ENCODE assay signal across 8 mouse cellular contexts in the genomic region with DNA sequence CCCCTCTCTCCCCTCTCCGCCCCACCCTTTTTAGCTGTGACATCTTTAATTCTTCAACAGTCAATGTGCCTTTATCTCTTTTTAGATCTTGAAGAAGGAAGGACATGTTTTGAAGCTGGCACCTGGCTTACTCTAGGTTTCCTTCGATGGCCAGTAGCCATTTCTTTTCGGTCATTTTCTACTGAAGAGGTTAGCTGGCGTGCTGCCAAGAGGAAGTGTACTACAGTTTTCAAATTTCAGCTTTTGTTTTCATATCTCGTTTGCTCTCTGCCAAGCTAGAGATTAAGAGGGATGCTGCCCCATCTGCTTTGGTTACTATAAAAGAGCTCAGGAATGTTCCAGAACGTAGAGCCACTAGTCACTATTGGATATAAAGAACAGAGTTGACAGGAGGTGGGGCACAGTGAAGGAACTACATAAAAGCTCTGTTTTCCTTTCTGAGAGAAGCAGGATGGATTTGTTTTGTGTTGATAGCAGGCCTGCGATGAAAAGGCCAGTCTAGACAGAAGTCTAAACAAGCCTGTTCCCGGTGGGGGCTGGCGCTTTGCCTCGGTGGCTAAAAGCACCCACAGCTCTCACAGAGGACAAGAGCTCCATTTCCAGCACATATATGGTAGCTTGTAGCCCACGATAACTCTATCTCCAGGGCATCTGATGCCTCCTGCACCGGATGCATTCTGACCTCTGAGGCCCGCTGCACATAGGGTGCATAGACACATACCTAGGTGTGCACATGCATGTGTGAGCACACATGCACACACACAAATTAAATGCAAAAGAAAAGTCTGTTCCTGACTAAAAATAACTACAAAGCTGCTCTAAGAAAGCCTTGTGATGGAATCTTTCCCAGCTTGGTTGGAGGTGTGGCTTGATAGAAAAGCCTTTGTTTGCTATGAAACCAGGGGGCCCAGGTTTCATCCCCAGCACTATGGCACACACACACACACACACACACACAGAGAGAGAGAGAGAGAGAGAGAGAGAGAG. TPM values are rescaled to one million over a fixed set of nuclear protein-coding genes. Genes with fewer than 3 reads are reported as not detected.
DNase-seq lines count a peak whose midpoint lies in the region; ATAC-seq and TF ChIP-seq lines count a peak whose summit lies in the region.

No protein-coding gene starts in this region.

- peak; percentile 63; the same call in 1 of the 2 replicates for ATAC-seq in forebrain, embryonic 12.5 days (ENCODE audit: low FRiP score)
- ATAC-seq in hindbrain, postnatal 0 days, result peak; percentile 66
- ATAC-seq in liver, embryonic 13.5 days (ENCODE audit: low read depth), result peak; percentile 29; the same call in 1 of the 2 replicates
- ATAC-seq in monocyte, adult 5-6 weeks (replicated peaks; ENCODE audit: insufficient number of reproducible peaks, low FRiP score, low TSS enrichment, poor library complexity, severe bottlenecking), result peak; percentile 51; the same call in 1 of the 2 replicates

- no peak for TF ChIP-seq CTCF in hindbrain, postnatal 0 days (IDR thresholded peaks at IDR 0.05; ENCODE audit: low read depth)

- H3K9me3 ChIP-seq in forebrain, embryonic 12.5 days, result no peaks in the 10 kb centered on the region
- no peaks in the 10 kb centered on the region for H3K9me3 ChIP-seq in hindbrain, postnatal 0 days (ENCODE audit: low read length)
- H3K9me3 ChIP-seq in liver, embryonic 13.5 days (replicated peaks), result no peaks in the 10 kb centered on the region

- H3K4me3 ChIP-seq in forebrain, embryonic 12.5 days (replicated peaks), result no peak overlapping the region
- H3K4me3 ChIP-seq in hindbrain, postnatal 0 days (ENCODE audit: low read length), result no peak overlapping the region
- no peak overlapping the region for H3K4me3 ChIP-seq in liver, embryonic 13.5 days (replicated peaks)

- no peaks in the 10 kb centered on the region for H3K36me3 ChIP-seq in forebrain, embryonic 12.5 days (replicated peaks)
- H3K36me3 ChIP-seq in hindbrain, postnatal 0 days (ENCODE audit: insufficient read depth, low read length), result no peaks in the 10 kb centered on the region
- no peaks in the 10 kb centered on the region for H3K36me3 ChIP-seq in liver, embryonic 13.5 days

- peak overlapping the region; percentile 86 for H3K27ac ChIP-seq in forebrain, embryonic 12.5 days
- peak overlapping the region; percentile 74 for H3K27ac ChIP-seq in hindbrain, postnatal 0 days
- H3K27ac ChIP-seq in liver, embryonic 13.5 days, result peak overlapping the region; percentile 57

- peak; percentile 44 for DNase-seq in layer of hippocampus, adult 11-12 months (ENCODE audit: low spot score)
- DNase-seq in layer of hippocampus, adult 8-10 months (ENCODE audit: low spot score in 2 of 2), result no peak
- DNase-seq in Muller cell, postnatal 12 days (ENCODE audit: inconsistent ontology term), result peak; percentile 74
- DNase-seq in hindbrain, postnatal 0 days (ENCODE audit: low spot score), result peak; percentile 61
- DNase-seq in liver, embryonic 13.5 days, result no peak
- peak; percentile 67 for DNase-seq in thymus, postnatal 25 days

- H3K27me3 ChIP-seq in forebrain, embryonic 12.5 days, result peaks cover 2% of the 10 kb centered on the region; the same call in 1 of the 2 replicates
- H3K27me3 ChIP-seq in hindbrain, postnatal 0 days (ENCODE audit: insufficient read depth, low read length), result no peaks in the 10 kb centered on the region
- H3K27me3 ChIP-seq in liver, embryonic 13.5 days, result no peaks in the 10 kb centered on the region

- WGBS in forebrain, embryonic 12.5 days, result 29% methylated on average over 13 of the region's 13 CpGs
- WGBS in hindbrain, postnatal 0 days, result 25% methylated on average over 13 of the region's 13 CpGs
- 35% methylated on average over 13 of the region's 13 CpGs for WGBS in liver, embryonic 13.5 days (ENCODE audit: insufficient replicate concordance)

- H3K4me1 ChIP-seq in forebrain, embryonic 12.5 days, result peaks cover 29% of the 10 kb centered on the region
- peaks cover 12% of the 10 kb centered on the region for H3K4me1 ChIP-seq in hindbrain, postnatal 0 days (ENCODE audit: insufficient read depth, low read length)
- peaks cover 51% of the 10 kb centered on the region for H3K4me1 ChIP-seq in liver, embryonic 13.5 days (replicated peaks)

- H3K4me2 ChIP-seq in forebrain, embryonic 12.5 days, result peak overlapping the region; percentile 19
- H3K4me2 ChIP-seq in hindbrain, postnatal 0 days (ENCODE audit: low read depth, low read length), result peak overlapping the region; percentile 6; the same call in 1 of the 2 replicates
- no peak overlapping the region for H3K4me2 ChIP-seq in liver, embryonic 13.5 days

- no peak overlapping the region for H3K9ac ChIP-seq in forebrain, embryonic 12.5 days
- H3K9ac ChIP-seq in hindbrain, postnatal 0 days (replicated peaks; ENCODE audit: low read length), result no peak overlapping the region
- peak overlapping the region; percentile 1; the same call in 1 of the 2 replicates for H3K9ac ChIP-seq in liver, embryonic 13.5 days

RNA-seq across cellular contexts. Expression of a gene that starts 42.7 kb away (rescaled TPM):
- total RNA-seq in layer of hippocampus, adult 8-10 months (2022), result 10 to 100 TPM; 42.5 to 70.6 (median 55.4) TPM
- 69.4 and 78.8 TPM in 2 replicates for polyA plus RNA-seq in forebrain, embryonic 12.5 days (2016; fragmentation: Nextera tagmentation; extraction: Ambion mirVana)
- total RNA-seq in hindbrain, postnatal 0 days (2014; rRNA removed), result 33.4 and 35.2 TPM in 2 replicates
- 36.1 and 40.7 TPM in 2 replicates for polyA plus RNA-seq in hindbrain, postnatal 0 days (2015; fragmentation: Nextera tagmentation; extraction: Ambion mirVana)
- polyA plus RNA-seq in liver, embryonic 13.5 days (2015; fragmentation: Nextera tagmentation; extraction: Ambion mirVana), result 18.8 and 25.6 TPM in 2 replicates
- 241 to 361 TPM (median 252 TPM) in 3 replicates for total RNA-seq in monocyte, adult 5-6 weeks (2017)

Comparison
In these comparisons a context has a peak if more than half of its experiments do, and no peak if none do; other contexts are left out.
1. DNase-seq: peak in layer of hippocampus, adult 11-12 months (single experiment), Muller cell, postnatal 12 days (single experiment), hindbrain, postnatal 0 days (single experiment) and thymus, postnatal 25 days (single experiment); none in layer of hippocampus, adult 8-10 months (0 of 2) and liver, embryonic 13.5 days (single experiment).
2. Peak in every context shown above with its lines, with median percentiles within 50 percentile points of each other: ATAC-seq and H3K27ac ChIP-seq.